Mouse (Mus musculus) megakaryocyte, adult 5-6 weeks (primary cell): Measurements from ENCODE around the gene Clec2l. TPM values are rescaled to one million over a fixed set of nuclear protein-coding genes. Genes with fewer than 3 reads are reported as not detected.
A peak's percentile ranks its signal among the peaks of the same experiment; 100 is the strongest.
"Not testable (repeated sequence)": the region's sequence is repeated elsewhere in the genome, so short reads cannot be mapped to it uniquely, and the experiment has no call there.

Experiments
- ATAC-seq: 2 replicates; pipeline ENCODE4 v1.8.0; 2016; ENCODE audit warnings: mild to moderate bottlenecking, inconsistent platforms; ENCODE audit not compliant: poor library complexity, severe bottlenecking
- total RNA-seq, 2 experiments: library from RNA; stranded (forward) in 1 of 2; stranded (reverse) in 1 of 2; fragments of 153-499, 151-499 nt in 1 of 2; fragments of 221-1000, 200-1000 nt in 1 of 2; gene quantifications; 2 replicates each; pipeline versions ENCODE4 v1.2.3 to v1.2.4; 2015 to 2017

The Clec2l gene
- total RNA-seq, 2 experiments from 2014 or later, result not detected

DNA sequence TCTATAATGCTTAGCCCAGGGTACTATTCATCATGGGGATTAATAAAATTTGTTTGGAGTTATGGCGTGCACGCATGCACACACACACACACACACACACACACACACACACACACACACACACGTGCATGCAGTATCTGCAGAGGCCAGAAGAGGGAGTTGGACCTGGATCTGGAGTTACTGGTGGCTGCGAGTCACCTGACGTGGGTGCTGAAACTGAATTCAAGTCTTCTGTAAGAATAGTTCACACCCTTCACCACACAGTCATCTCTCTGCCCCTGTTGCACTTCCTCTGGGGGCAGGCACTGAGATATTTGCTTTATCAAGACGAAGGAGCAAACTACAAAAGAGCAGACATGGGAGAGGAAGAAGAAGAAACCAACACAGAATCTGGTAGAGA, 6.7 kb downstream of the Clec2l start:
- ATAC-seq, result peak; percentile 75

GRCm38 (mm10) chr6:38670488-38670887, 7.6 kb downstream of the Clec2l start:
- not testable (repeated sequence) for ATAC-seq

DNA sequence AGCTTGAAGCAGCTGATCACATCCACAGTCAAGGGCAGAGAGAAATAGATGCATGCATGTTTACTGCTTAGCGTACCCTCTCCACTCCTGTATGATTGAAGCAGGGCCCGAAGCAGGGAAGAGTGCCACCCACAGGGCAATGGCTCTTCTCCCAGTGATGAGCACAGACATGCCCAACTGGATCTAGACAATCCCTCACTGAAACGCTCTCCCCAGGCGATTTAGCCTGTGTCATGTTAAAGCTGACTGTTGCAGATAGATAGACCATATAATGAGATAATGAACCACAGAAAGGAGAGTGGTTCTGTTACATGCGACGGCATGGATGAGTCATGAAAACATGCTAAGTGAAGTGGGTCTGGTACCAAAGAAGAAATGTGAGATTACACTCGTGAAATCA, 8.4 kb downstream of the Clec2l start:
- ATAC-seq, result no peak

DNA sequence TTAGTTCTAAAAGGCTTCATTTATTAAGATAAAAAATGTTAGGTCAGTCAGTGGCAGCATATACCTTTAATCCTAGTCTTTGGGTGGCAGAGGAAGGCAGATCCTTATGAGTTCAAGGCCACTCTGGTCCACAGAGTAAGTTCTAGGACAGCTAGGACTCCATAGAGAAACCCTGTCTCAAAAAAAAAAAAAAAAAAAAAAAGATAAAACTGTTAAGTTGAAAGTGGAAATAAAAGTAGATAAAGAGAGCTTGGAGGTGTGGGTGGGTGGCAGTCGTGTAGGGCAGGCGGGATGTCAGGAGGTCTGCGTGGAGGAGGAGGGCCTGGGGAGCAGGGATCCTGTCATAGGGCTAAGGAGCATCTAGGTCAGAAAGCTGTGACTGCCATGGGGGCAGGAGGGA, 9.1 kb downstream of the Clec2l start:
- ATAC-seq, result no peak

DNA sequence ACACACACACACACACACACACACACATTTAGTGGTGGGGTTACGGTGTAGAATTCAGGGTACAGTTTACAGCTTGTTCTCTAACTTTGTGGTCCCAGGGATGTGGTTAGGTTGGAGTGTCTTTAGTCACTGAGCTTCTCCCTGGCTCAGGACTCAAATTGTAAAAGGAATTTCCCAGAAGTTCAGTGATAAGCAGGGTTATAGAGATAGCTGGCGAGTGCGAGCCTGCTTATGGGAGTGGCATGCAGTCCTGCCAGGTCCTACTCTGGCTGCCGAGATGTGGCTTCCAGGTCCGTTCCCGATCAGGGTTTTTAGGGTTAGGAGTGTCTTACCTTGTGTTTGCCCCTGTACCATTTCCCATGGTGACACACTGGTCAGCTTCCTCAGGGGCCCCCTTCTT, 13.3 kb downstream of the Clec2l start:
- ATAC-seq, result no peak

- no peak for ATAC-seq
Measured at GRCm38 (mm10) chr6:38676723-38677122, 13.9 kb downstream of the Clec2l start.

DNA sequence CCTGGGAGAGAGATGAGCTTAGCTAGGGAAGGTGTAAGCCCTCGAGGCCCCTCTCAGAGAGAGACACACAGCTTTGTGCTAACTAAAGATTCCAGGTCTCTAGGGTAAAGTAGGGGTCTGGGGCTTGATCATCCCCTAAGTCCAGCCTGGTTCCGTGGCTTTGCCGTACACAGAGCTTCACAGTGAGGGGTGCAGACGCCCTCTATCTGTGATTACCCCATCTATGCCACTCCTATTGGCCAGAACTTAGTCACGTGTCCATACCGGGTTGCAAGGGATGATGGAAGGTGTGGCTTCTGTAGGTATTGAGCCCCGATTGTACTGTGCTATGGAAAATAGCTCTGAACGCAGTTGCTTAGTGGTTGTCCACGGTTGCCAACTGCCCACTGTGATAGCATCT, 14.8 kb downstream of the Clec2l start:
- no peak for ATAC-seq

DNA sequence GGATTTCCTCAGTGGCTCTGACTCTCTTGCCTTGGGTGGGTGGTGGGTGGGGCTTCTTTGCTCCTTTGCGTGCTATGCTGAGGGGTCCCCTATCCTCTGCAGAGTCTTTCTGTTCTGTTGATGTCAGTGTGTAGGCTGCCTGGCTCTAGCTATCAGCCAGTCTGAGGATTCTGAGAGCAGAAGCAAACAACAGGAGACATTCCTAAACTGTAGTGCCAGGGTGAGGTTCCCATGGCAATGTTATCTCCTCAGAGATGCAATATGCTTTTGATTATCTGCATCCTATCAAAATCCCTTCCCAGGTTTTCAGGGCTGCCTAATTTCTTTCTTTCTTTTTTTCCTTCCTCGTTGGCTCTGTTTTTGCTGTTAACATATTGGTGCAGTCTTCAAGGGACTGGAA, 19.7 kb downstream of the Clec2l start:
- no peak for ATAC-seq

DNA sequence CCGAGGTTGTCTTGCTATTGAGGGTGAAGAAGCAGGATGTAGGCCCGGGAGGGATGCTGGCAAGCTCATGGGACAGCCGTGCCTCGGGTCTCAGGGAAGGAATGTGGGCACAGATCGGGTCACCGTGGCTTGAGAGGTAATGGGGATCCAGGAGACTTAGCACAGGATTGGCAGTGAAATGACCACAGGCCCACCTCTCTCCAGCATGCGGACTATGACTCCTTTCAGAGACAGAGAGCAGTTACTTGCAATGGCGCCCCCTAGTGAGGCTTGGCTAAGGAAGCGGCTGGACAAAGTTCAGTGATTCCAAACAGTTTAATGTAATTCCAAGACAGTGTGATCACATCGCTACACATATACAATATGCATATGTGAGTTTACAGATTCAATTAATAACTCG, 24.3 kb downstream of the Clec2l start:
- no peak for ATAC-seq

DNA sequence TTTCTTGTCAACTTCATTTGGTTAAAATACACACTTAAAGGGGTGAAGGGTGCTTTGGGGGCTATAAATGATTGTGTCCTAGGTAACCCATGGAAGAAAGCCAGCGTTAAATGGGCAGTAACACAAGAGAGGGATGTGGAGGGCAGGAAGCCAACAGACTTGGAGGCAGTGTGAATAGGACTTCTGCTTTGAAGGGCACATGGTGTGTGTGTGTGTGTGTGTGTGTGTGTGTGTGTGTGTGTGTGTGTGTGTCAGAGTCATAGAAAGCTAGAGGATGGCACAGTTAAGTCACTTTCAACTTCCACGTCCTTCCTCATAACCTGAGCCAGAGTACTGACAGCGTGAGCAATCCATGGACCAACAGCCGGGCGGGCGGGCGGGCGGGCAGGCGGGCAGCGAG, 26.0 kb downstream of the Clec2l start:
- ATAC-seq, result no peak

DNA sequence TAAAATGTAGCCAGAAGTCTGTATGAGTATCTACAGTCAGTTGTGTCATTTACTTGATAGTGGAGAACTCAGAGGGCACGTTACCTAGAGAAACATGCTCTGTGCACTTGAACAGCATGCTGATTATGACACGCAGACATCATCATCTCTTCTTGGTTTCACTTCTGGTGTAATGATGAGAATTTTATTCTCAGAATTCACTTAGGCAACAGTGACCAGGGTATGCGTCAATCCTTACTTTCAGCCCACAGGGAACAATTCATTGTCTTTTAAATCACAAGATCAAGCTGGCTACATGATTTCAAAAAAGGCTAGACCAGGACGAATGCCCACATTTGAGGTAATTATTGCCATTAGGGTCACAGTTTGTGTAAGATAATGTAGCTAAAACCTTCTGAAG, 27.7 kb downstream of the Clec2l start:
- ATAC-seq, result peak; percentile 58

DNA sequence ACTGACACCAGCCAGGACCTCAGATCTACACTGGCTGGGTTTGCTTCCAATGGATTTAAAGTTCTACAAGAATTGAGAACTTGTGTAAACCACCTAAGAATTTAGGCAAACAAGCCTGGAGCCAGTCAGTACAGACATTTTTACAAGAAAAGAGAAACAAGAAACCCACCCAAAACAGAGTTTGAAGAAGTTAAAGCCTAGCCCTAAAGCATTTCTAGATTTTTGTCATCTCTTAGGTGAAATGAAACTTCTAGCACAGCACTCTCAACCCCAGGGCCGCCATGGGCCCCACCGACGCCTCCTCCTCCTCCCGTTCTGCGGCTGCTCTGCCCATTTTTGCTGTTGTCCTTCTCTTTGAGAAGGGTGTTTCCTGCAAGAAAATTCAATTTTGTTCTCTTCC, 28.2 kb downstream of the Clec2l start:
- no peak for ATAC-seq

DNA sequence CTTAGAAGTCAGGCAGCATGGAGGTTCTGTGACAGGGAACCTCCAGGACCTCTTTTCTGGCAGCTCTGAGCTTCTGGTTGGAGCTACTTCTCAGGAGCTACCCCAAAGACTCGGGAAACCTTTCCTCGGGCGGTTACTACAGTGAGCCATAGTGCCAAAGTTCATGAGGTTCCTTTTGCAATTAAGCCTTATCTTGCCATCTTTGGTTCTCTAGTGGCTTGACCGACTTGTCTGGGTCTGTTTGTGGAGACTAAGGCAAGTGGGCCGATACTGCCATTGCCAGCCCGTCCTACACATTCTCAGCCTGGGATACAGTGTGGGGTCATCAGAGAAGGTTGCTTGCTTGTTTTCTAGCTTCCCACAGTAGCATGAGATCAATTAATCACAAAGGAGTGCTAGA, 29.7 kb downstream of the Clec2l start:
- no peak for ATAC-seq

- ATAC-seq, result peak; percentile 70
Measured at GRCm38 (mm10) chr6:38695380-38696054, 32.6 kb downstream of the Clec2l start.

GRCm38 (mm10) chr6:38696570-38696969, 33.7 kb downstream of the Clec2l start:
- no peak for ATAC-seq

DNA sequence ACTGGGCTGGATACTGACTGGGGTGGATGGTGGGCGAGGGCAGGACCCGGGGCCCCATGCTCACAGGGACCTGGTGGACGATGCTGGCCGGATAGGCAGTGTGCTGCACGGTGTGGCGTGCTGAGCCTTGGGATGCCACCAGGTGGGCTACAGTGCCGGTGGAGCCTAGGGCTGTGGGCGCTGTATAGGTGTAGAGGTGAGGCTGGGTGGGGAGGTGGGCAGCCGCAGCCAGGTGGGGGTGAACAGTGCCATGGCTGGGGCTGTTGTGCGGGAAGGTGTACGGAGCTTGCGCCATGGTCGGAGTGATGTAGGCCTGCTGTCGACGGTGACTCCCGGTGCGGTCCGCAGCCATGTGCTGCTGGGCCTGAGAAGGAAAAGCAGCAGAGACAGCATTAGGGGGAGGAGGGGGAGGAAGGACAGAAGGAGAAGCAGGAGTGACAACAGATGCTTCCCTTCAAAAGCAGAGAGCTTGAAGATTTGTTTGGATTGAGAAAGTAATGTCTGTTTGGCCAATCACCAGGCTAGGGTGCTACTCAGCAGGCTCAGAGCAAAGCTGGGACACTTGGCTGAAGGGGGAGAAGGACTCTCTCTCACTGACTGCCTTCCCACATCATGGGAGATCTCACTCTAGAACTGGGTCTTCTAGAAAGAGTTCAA, 35.5 kb downstream of the Clec2l start:
- no peak for ATAC-seq

GRCm38 (mm10) chr6:38701421-38701820, 38.6 kb downstream of the Clec2l start:
- ATAC-seq, result no peak

GRCm38 (mm10) chr6:38702810-38703399, 40.0 kb downstream of the Clec2l start:
- no peak for ATAC-seq

DNA sequence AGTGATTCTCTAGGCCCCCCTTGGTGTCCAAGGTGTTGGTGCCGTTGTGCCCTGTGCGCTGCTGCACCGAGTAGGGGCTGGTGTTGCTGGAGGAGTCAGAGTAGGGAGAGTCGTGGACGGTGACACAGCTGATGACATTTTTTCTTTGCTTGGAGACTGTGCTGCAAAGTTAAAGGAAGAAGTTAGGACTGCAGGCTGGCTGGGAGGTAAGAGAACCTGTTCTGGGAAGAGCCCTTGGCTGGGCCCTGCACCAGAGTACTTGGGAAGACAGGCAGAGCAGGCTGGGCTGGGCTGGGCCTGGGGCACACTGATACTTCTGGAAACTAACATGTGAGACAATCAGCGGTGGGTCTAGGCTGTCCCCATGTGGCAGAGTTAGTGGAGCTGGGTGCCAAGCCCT, 40.7 kb downstream of the Clec2l start:
- ATAC-seq, result no peak

DNA sequence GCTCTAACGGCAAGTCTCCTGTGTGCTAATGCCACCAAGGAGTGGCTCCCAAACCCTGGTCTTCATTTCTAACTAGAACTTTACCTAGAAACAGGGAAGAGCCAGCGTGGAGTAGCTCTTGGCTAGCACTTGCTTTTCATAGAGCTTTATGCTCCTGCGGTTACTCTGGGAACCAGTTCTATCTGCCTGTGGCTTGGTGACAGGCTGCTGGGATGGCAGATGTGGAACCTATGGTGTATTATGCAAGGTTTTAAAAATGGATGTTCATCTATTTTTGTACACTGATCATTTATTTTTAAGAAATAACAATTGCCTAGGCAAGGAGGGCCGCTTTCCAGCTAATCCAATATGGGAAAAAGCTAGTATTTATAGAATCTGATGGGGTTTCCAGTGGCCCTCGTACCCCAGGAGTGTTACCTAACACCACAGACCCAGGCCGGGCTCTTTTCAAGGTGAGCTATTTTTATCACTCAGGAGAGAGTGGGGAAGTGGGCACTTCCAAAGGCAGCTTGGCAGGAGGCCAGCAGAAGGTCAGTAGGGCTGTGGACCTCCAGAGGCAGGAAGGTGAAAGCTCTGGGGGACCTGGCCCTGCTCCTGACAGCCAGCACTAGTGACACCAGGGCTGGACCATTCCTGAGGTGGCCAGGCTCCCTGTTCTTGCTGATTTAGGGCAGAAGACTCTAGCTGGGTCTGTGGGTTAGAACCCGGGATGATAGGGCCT, 41.6 kb downstream of the Clec2l start:
- ATAC-seq, result no peak

- ATAC-seq, result peak; percentile 91
Measured at GRCm38 (mm10) chr6:38710449-38710848, 47.6 kb downstream of the Clec2l start.
